Mouse (Mus musculus) heart, embryonic 16.5 days (tissue): Measurements from ENCODE around the gene Ggta1. TPM values are rescaled to one million over a fixed set of nuclear protein-coding genes. Genes with fewer than 3 reads are reported as not detected.

Source experiments
- ATAC-seq: fragments of 200-750 bp; cut with Nextera tagmentation; replicated peaks from 2 replicates; pipeline ENCODE4 v1.8.0; 2017; ENCODE audit warnings: moderate number of reproducible peaks; ENCODE audit not compliant: insufficient read depth, low FRiP score; ENCODE audit errors: extremely low read depth
- H3K27ac ChIP-seq: fragments of 300-500 bp; sonication (generic); 2 replicates; pipeline ENCODE4 v1.5.1; 2014; ENCODE audit warnings: mild to moderate bottlenecking, low read length, control low read depth, moderate library complexity
- H3K27me3 ChIP-seq: fragments of 300-500 bp; sonication (generic); 2 replicates; pipeline ENCODE4 v1.6.1; 2014; ENCODE audit warnings: low read length, mixed read lengths; ENCODE audit not compliant: control insufficient read depth, insufficient read depth
- H3K36me3 ChIP-seq: fragments of 300-500 bp; sonication (generic); 2 replicates; pipeline ENCODE4 v1.6.1; 2014; ENCODE audit not compliant: control insufficient read depth, insufficient read depth
- H3K4me1 ChIP-seq: fragments of 300-500 bp; sonication (generic); 2 replicates; pipeline ENCODE4 v1.6.1; 2014; ENCODE audit warnings: low read length, mixed read lengths; ENCODE audit not compliant: control insufficient read depth, insufficient read depth
- H3K4me2 ChIP-seq: fragments of 300-500 bp; sonication (generic); 2 replicates; pipeline ENCODE4 v1.6.1; 2014; ENCODE audit warnings: low read depth, mild to moderate bottlenecking, control low read depth, low read length
- H3K4me3 ChIP-seq: fragments of 300-500 bp; sonication (generic); 2 replicates; pipeline ENCODE4 v1.5.1; 2014; ENCODE audit warnings: mild to moderate bottlenecking, control low read depth, low read length
- H3K9ac ChIP-seq: fragments of 300-500 bp; sonication (generic); 2 replicates; pipeline ENCODE4 v1.6.1; 2014; ENCODE audit warnings: low read length, control low read depth
- H3K9me3 ChIP-seq: fragments of 300-500 bp; sonication (generic); replicated peaks from 2 replicates; pipeline ENCODE4 v1.6.1; 2016; ENCODE audit warnings: low read length; ENCODE audit not compliant: control insufficient read depth
- WGBS: fragments of 180-500 bp; shearing (Covaris S2); extraction: QIAGEN DNeasy Blood & Tissue Kit; methylation state at CpG from one replicate; pipeline ENCODE4 v1.1.7; 2014; 5-methylcytosine and 5-hydroxymethylcytosine counted together
- polyA plus RNA-seq: library from polyadenylated mRNA; unstranded; fragments of >200 nt; fragmentation: Nextera tagmentation; extraction: Ambion mirVana; gene quantifications from 2 replicates; pipeline ENCODE4 v1.2.1, GENCODE M21; 2015

Ggta1 gene
- polyA plus RNA-seq, 1 experiment from 2014 or later, result 30.9 TPM

DNA sequence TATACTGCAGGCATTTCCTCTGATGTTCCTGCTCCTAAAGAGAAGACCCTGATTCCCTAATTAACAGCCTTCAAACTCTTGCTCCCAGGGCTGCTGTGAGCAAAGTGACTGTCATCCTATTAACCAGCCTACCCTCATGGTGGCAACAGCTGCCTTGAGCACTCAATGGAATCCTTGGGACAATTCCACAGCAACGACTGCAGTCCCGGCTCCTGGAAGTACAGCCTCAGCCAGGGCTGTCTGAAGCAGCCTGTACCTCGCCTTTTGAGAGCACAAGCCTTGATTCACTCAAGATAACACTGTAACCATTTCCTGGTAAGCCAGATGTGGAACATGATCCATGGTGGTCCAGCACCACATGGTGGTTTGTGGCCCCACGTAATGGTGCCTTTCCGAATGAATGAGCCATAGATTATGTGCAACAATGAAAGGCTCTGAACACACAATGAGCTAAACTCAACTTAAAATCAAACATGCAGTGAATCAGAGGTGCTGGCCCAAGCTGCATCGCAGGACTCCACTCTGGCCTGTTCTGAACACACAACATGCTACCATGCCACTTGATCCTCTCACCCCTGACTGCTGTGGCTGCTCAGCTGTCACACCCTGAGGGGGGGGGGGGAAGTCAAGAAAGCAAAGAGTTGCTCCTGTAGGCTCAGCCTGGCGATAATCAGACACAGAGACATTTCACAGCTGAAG is 14.7 kb downstream of the Ggta1 start:
- H3K9ac ChIP-seq, result no peak overlapping the region
- 41% methylated on average over 7 of the region's 7 CpGs for WGBS
- no peak overlapping the region for H3K4me2 ChIP-seq
- H3K27ac ChIP-seq, result peak overlapping the region; percentile 65
- no peaks in the 10 kb centered on the region for H3K36me3 ChIP-seq
- H3K27me3 ChIP-seq, result no peaks in the 10 kb centered on the region
- ATAC-seq, result no peak
- peaks cover 64% of the 10 kb centered on the region for H3K4me1 ChIP-seq
- no peak overlapping the region for H3K4me3 ChIP-seq
- H3K9me3 ChIP-seq, result no peaks in the 10 kb centered on the region

DNA sequence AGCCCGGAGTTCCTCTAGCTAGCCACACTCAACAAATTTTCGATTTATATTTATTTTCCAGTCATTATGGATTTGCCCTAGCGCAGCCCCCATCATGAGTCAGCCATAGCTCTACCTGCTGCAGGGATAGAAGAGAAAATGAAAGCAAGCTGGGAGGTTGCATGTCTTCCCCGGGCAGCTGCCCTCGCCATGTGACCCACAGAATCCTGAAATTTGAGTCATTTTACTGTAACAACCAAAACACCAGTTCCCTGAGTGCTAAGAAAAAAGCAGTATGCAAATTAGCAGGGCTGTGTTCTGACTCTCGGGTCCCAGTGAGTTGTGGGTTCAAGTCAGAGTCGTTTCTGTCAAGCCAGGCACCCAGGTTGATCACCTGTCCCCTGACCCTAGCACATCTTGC is 15.6 kb downstream of the Ggta1 start:
- ATAC-seq, result no peak
- H3K9ac ChIP-seq, result no peak overlapping the region
- H3K4me3 ChIP-seq, result no peak overlapping the region
- H3K27me3 ChIP-seq, result no peaks in the 10 kb centered on the region
- H3K36me3 ChIP-seq, result no peaks in the 10 kb centered on the region
- no peak overlapping the region for H3K4me2 ChIP-seq
- peak overlapping the region; percentile 64 for H3K27ac ChIP-seq
- H3K9me3 ChIP-seq, result no peaks in the 10 kb centered on the region
- 80% methylated on average over 7 of the region's 7 CpGs for WGBS
- H3K4me1 ChIP-seq, result peaks cover 63% of the 10 kb centered on the region

DNA sequence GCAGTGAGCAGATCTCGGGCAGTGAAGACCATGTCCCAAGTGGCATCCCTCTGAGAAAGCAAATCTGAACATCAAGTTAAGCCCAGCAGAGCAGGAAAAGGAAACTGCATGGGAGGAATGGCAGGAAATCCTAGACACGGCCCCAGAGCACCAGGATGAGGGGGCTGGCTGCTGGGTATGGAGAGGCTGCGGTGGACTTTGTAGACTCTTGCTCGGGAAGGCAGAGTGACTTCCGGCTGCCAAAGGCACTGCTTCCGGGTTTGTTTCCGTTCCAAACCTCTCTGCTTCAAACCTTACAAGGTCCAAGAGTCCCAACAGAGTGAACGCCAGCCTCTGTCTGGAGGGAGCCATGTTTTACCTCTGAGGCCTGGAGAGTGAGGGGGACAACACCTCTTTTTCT is 16.2 kb downstream of the Ggta1 start:
- H3K4me2 ChIP-seq, result 0 out of 2 replicates have a peak overlapping the region, but pooled peaks have one; percentile 4
- peak overlapping the region; percentile 64 for H3K27ac ChIP-seq
- no peak overlapping the region for H3K9ac ChIP-seq
- ATAC-seq, result no peak; the same call in 1 of the 2 replicates
- peaks cover 61% of the 10 kb centered on the region for H3K4me1 ChIP-seq
- H3K27me3 ChIP-seq, result no peaks in the 10 kb centered on the region
- no peaks in the 10 kb centered on the region for H3K9me3 ChIP-seq
- H3K4me3 ChIP-seq, result no peak overlapping the region
- WGBS, result 68% methylated on average over 8 of the region's 8 CpGs
- no peaks in the 10 kb centered on the region for H3K36me3 ChIP-seq

DNA sequence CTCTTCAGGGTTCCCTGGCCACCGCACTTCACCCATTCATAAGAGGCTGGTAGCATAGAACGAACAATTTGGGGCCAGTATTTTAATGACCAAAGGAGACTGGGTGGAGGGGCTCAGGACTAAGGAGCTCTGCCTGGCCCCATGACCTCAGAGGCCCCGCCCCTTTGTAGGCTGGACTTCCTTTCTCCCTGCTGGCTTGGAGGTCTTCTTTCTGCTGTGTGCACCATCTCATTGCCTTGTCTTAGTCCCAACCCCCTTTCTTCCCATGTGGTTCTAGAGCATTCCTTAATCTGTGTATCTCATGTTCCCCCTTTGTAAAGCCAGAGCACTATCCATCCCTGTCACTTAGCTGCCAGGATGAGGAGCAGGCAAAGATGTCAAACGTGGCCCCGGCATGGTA is 16.7 kb downstream of the Ggta1 start:
- WGBS, result 71% methylated on average over 5 of the region's 5 CpGs
- no peaks in the 10 kb centered on the region for H3K9me3 ChIP-seq
- H3K4me2 ChIP-seq, result 0 out of 2 replicates have a peak overlapping the region, but pooled peaks have one; percentile 4
- H3K36me3 ChIP-seq, result no peaks in the 10 kb centered on the region
- H3K4me3 ChIP-seq, result no peak overlapping the region
- H3K27ac ChIP-seq, result peak overlapping the region; percentile 55
- H3K4me1 ChIP-seq, result peaks cover 63% of the 10 kb centered on the region
- no peak; the same call in 1 of the 2 replicates for ATAC-seq
- H3K27me3 ChIP-seq, result no peaks in the 10 kb centered on the region
- no peak overlapping the region for H3K9ac ChIP-seq

DNA sequence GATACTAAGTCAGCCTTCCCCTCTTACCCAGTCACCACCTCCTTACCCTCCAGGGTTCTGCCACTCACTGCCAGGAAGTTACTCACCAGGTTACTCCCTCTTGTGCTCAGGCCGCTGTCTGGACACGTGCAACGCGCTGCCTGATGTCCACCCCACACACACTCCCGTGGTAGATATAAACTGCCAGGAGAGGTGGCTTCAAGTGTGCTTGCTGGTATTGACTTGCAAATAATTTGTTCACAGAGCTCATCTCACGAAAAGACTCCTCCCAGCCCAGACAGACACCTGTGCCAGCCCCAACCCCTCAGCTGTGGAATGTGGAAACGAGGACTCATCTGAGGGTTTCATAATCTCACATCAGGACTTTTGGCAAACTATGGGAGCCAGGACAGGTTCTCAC is 17.4 kb downstream of the Ggta1 start:
- no peak; the same call in 1 of the 2 replicates for ATAC-seq
- WGBS, result 63% methylated on average over 7 of the region's 7 CpGs
- no peaks in the 10 kb centered on the region for H3K9me3 ChIP-seq
- peaks cover 64% of the 10 kb centered on the region for H3K4me1 ChIP-seq
- no peaks in the 10 kb centered on the region for H3K36me3 ChIP-seq
- H3K27me3 ChIP-seq, result no peaks in the 10 kb centered on the region
- H3K4me2 ChIP-seq, result no peak overlapping the region
- H3K27ac ChIP-seq, result peak overlapping the region; percentile 44
- H3K9ac ChIP-seq, result no peak overlapping the region
- no peak overlapping the region for H3K4me3 ChIP-seq

DNA sequence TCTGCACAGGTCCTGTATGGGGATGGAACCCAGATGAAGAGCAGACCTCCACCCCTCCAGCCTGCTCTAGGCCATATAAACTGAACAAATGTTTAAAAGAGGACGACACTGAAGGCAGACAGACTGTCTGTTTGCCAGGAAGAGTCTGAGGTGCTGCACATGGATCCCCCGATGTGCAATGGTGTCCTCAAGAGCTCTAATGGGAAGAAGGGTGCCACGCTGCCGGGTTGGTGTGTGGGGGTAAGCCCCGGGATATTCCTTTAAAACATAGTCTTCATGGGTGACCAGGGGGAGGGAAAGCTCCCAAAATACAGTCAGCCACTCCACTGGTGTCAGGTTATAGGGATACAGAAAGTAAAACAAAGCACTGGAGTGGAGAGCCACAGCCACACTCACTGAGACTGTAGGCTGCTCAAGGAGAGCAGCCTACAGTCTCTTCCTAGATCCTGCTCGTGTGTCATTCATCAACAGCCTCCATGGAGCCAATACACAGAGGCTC is 18.2 kb downstream of the Ggta1 start:
- Histone ChIP-seq H3K9ac (peak overlapping the region; percentile 27; the same call in 1 of the 2 replicates), H3K27me3 (no peaks in the 10 kb centered on the region), H3K36me3 (no peaks in the 10 kb centered on the region), H3K27ac (peak overlapping the region; percentile 44), H3K4me3 (no peak overlapping the region; the same call in 1 of the 2 replicates), H3K4me1 (peaks cover 61% of the 10 kb centered on the region), H3K9me3 (no peaks in the 10 kb centered on the region), H3K4me2 (peak overlapping the region; percentile 37)
- no peak for ATAC-seq
- 63% methylated on average over 6 of the region's 6 CpGs for WGBS

DNA sequence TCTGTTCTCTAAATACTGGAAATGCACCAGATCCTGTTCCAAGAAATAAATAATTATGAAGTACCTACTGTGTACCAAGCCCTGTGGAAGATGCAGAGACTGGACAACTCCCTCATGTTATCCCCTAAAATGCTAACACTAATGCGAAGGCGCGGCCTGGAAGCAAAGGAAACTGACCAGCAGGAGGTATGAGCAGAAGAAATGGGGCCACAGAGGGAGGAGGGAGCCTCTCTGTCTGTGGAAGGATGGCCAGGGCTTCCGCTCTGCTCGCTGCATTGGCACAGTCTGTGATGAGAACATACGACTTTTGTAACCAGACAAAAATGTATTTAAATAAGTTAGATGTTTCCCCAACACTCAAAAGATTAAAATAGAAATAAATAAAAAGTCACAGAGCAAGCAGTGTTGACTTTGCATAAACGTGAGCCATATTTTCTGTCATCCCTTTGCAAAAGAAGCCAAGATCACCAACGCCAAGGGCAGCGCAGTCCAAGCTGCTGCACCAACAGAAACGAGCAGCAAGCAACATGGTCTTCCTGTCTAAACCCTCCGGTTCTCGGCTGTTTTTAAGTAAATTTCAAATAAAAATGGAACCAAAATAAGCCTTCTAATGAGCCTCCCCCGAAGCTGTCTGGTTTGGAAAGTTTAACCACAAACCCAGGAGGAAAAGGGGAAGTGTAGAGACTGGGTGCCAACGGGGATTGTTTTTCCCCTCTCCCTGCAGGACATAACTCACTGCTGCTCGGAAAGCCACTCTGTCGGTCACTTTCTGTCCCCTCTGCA is 18.9 kb downstream of the Ggta1 start:
- Histone ChIP-seq H3K27ac (peak overlapping the region; percentile 44), H3K9ac (peak overlapping the region; percentile 27; the same call in 1 of the 2 replicates), H3K9me3 (no peaks in the 10 kb centered on the region), H3K4me3 (no peak overlapping the region; the same call in 1 of the 2 replicates), H3K27me3 (no peaks in the 10 kb centered on the region), H3K4me1 (peaks cover 58% of the 10 kb centered on the region), H3K36me3 (no peaks in the 10 kb centered on the region), H3K4me2 (peak overlapping the region; percentile 37)
- WGBS, result 54% methylated on average over 16 of the region's 16 CpGs
- ATAC-seq, result no peak

DNA sequence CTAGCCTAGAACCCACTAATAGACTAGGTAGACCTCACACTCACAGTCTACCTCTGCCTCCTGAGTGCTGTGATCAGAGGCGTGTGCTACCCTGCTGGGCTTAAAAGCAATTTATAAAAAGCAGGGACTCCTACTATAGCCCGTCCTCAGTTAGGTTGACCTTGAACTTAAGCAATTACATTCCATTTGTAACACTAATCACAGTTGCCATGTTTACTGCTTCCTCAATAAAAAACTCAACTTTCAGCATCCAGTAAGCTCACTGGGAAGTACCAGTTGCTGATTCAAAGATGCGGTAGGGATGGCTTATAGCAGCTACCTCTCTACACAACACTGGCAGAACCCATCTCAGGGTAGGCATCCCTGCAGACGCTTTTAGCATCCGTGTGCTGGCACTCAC is 19.7 kb downstream of the Ggta1 start:
- WGBS, result 78% methylated on average over 5 of the region's 5 CpGs
- no peaks in the 10 kb centered on the region for H3K36me3 ChIP-seq
- H3K4me2 ChIP-seq, result no peak overlapping the region
- no peaks in the 10 kb centered on the region for H3K27me3 ChIP-seq
- ATAC-seq, result no peak
- no peaks in the 10 kb centered on the region for H3K9me3 ChIP-seq
- H3K9ac ChIP-seq, result no peak overlapping the region
- no peak overlapping the region for H3K27ac ChIP-seq
- peaks cover 57% of the 10 kb centered on the region for H3K4me1 ChIP-seq
- H3K4me3 ChIP-seq, result no peak overlapping the region

DNA sequence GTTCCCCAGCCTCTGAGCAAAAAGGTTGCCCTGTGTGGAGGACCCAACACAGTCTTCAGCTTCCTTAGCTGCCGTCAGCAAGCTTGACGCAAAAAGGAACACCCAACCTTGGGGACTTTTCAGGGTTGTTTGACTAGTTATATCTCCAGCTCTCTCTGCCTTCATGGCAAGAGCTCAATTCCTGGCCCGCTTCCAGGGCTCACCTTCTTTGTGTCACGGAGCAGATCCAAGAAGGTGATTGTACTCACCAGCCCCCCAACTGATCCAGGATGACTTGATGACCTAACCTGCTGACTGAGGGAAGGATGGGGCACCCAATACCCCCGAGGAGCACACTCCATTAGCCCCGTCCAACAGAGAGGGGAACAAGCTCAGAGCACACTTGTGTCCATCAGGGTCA is 21.0 kb downstream of the Ggta1 start:
- 67% methylated on average over 6 of the region's 6 CpGs for WGBS
- H3K4me1 ChIP-seq, result peaks cover 47% of the 10 kb centered on the region
- H3K27me3 ChIP-seq, result no peaks in the 10 kb centered on the region
- no peak overlapping the region for H3K4me3 ChIP-seq
- no peak overlapping the region for H3K4me2 ChIP-seq
- no peak overlapping the region for H3K9ac ChIP-seq
- no peaks in the 10 kb centered on the region for H3K9me3 ChIP-seq
- 0 out of 2 replicates have a peak overlapping the region, but pooled peaks have one; percentile 22 for H3K27ac ChIP-seq
- no peaks in the 10 kb centered on the region for H3K36me3 ChIP-seq
- no peak for ATAC-seq
